28 mouse cellular contexts compared by ENCODE assay signal in the genomic region with DNA sequence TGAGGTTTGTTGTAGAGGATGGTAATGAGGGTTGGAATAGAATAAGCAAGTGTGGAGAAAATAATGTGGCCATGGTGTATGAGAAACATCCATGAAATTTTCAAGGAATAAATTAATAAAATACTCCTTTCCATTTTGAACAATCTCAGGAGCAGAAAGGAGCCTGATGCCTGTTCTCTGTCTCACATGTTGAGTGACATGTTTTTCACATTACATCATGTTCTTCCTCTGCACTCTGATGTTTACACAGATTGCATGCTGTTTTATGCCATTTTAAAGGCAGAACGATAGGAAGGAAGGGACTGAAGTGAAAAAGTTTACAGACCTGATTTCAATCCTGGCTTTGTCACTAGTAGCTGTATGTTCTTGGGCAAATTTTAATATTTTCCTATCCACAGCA.
"Had no signal": no experiment of that assay in that cellular context is flagged by ENCODE, and none has a peak within 500 bp of the region (broad histone marks: within the 10 kb centered on the region; RNA-seq: fewer than 3 reads in every experiment).

No protein-coding gene starts in this region.

- DNase-seq: gastrocnemius, adult 2 months; gastrocnemius, postnatal 10 days; gastrocnemius, postnatal 25 days; heart, adult 11 months; heart, adult 2 months; heart, postnatal 14 days; heart, postnatal 36 days; kidney, adult 11 months; kidney, adult 2 months; kidney, adult 9 months; kidney, postnatal 14 days; kidney, postnatal 36 days; layer of hippocampus, adult 9-11 months; layer of hippocampus, postnatal 36 days; left cerebral cortex, postnatal 4 days had no signal

- H3K27me3 ChIP-seq: heart, embryonic 13.5 days; heart, embryonic 15.5 days; hindbrain, embryonic 13.5 days; hindbrain, embryonic 15.5 days; kidney, embryonic 15.5 days; limb, embryonic 12.5 days; limb, embryonic 15.5 days; liver, embryonic 12.5 days had no signal

- H3K9ac ChIP-seq: heart, embryonic 13.5 days; heart, embryonic 15.5 days; hindbrain, embryonic 13.5 days; hindbrain, embryonic 15.5 days; kidney, embryonic 15.5 days; limb, embryonic 12.5 days; limb, embryonic 15.5 days; liver, embryonic 12.5 days; liver, embryonic 14.5 days had no signal

- H3K9me3 ChIP-seq: heart, embryonic 13.5 days; heart, embryonic 15.5 days; hindbrain, embryonic 13.5 days; hindbrain, embryonic 15.5 days; kidney, embryonic 15.5 days; limb, embryonic 12.5 days; limb, embryonic 15.5 days; liver, embryonic 12.5 days had no signal

- H3K27ac ChIP-seq: gastrocnemius, adult 2 months; heart, adult 2 months; heart, embryonic 13.5 days; heart, embryonic 15.5 days; hindbrain, embryonic 13.5 days; hindbrain, embryonic 15.5 days; hindbrain, postnatal 0 days; kidney, embryonic 15.5 days; kidney, postnatal 0 days; limb, embryonic 12.5 days; limb, embryonic 15.5 days; liver, embryonic 12.5 days; liver, embryonic 14.5 days had no signal

- H3K4me3 ChIP-seq: gastrocnemius, adult 2 months; heart, adult 2 months; heart, embryonic 13.5 days; heart, embryonic 15.5 days; hindbrain, embryonic 13.5 days; hindbrain, embryonic 15.5 days; kidney, embryonic 15.5 days; limb, embryonic 12.5 days; limb, embryonic 15.5 days; liver, embryonic 12.5 days had no signal

- H3K4me2 ChIP-seq: heart, embryonic 11.5 days; heart, embryonic 13.5 days; heart, embryonic 15.5 days; hindbrain, embryonic 13.5 days; hindbrain, embryonic 15.5 days; kidney, embryonic 15.5 days; limb, embryonic 12.5 days; limb, embryonic 15.5 days; liver, embryonic 12.5 days had no signal

- H3K36me3 ChIP-seq: heart, embryonic 13.5 days; heart, embryonic 15.5 days; hindbrain, embryonic 13.5 days; hindbrain, embryonic 15.5 days; kidney, embryonic 15.5 days; limb, embryonic 12.5 days; limb, embryonic 15.5 days; liver, embryonic 12.5 days had no signal

- ATAC-seq: hindbrain, postnatal 0 days; intestine, embryonic 16.5 days; liver, embryonic 12.5 days had no signal

- H3K4me1 ChIP-seq: heart, embryonic 13.5 days; heart, embryonic 15.5 days; hindbrain, embryonic 13.5 days; hindbrain, embryonic 15.5 days; kidney, embryonic 15.5 days; limb, embryonic 15.5 days; liver, embryonic 12.5 days had no signal
